Mouse (Mus musculus) left cerebral cortex, postnatal 25 days (tissue): ENCODE measurements around the gene 4930449I24Rik. TPM values are rescaled to one million over a fixed set of nuclear protein-coding genes. Genes with fewer than 3 reads are reported as not detected.
"Not testable (repeated sequence)": the region's sequence is repeated elsewhere in the genome, so short reads cannot be mapped to it uniquely, and the experiment has no call there.

Experiments used
- DNase-seq, 2 experiments: peaks; one replicate each; pipeline ENCODE4 v3.0.0; 2022; ENCODE audit warnings: low spot score in 2 of 2, mixed read lengths in 1 of 2
- intact Hi-C: fragments of 180-260 bp; cut with DNase I; formaldehyde crosslinking; loops from one replicate; pipeline ENCODE4 v1.15.1; 2025
- total RNA-seq, 2 experiments: library from RNA; stranded (reverse); gene quantifications; 2 replicates each; pipeline ENCODE4 v1.2.3; 2021

The 4930449I24Rik gene
- total RNA-seq: not detected

DNA sequence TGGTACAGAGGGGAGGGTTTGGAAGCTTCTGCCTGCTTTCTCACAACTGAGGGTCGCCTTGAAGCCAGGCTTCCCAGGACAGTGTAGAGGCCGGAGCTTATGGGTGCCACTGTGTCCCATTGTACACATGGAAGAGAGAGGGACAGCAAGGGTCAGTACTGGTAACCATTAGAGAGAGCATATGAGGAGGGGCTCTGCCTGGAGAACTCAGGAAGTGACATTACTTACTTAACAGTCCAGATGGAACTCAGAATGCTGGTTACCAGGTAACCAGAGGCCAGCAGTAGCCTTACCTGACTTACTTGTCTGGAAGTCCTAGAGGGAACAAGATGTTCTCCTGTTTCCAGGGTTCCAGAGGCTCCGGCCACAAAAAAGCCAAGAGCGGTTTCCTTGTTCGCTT lies at the start of gene 4930449I24Rik:
4930449I24Rik (plus strand) TSS at position 301 of the 400 bp plus-strand sequence.
- intact Hi-C loops, DNase-seq: not testable (repeated sequence)

DNA sequence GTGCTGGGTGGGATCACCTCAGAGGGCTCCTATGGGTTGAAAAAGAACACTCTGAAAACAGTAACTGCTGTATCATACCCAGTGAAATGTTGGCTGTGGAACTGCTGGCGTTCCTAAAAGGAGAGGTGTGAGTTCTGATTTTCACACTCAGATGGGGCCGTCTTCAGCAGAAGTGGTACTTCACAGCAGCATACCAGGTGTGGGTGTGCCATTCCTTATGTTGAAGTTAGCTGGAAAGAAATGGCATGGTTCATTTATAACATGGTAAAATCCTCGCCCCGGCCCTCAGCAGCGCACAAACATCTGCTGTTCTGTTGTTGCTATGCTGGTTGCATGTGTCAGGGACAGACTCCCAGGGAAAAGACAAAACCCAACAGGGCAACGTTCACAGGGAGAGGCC lies 48.6 kb upstream of the 4930449I24Rik start:
- peak; percentile 21 to 73 for DNase-seq
- intact Hi-C loops: loop anchor here (2.0 kb wide), 1 partner anchor 115 kb away; no protein-coding TSS in a partner anchor

DNA sequence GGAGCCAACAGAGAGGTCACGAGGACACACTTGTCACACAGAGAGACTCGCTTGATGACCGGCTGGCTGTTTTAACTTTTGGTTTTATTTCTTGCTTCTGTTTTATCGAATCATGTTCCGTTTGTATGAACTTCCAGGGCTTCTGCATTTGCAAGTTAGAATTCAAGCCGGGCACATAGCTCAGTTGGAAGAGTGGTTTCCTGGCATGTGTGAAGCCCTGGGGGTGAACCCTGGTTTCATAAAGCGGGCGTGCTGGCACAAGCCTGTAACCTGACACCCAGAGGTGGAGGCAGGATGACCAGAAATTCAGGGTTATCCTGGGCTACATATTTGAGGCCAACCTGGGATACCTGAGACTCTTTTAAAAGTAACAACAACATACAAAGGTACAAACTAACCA lies 40.6 kb upstream of the 4930449I24Rik start:
- intact Hi-C loops: no loop called here
- DNase-seq: no peak

DNA sequence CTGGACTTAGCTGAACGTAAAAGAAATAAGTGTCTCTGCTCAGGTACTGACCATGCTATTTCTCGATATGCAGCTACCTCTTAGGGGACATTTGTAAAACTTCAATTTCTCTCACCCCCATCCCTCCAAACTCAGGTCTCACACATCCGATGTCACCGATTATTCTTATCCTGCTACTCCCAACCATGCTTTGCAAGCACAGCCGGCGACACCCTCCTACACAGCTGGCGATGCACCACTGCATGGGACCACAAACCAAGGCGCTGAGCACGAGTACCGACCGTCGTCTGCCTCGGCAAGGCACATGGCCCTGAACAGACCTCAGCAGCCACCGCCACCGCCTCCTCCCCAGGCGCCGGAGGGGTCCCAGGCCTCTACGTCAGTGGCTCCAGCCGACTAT lies 35.5 kb upstream of the 4930449I24Rik start:
- DNase-seq: peak in 1 of 2 experiments; percentile 57
- intact Hi-C loops: no loop called here

DNA sequence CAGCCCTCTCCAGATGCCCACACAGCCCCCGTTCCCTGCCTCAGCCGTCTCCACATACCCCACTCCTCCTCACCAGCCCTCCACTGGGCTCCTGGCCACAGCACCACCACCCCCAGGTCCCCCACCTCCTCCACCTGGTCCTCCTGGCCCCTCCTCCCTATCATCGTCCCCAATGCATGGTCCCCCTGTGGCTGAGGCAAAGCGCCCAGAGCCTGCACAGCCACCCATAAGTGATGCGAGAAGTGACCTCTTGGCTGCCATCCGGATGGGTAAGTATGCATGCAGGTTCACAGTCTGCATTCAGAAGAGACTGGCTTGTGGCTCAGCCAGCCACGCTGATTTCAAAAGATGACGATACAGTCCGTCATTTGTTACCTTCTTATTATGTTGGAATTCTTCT lies 33.9 kb upstream of the 4930449I24Rik start:
- intact Hi-C loops: no loop called here
- no peak for DNase-seq

DNA sequence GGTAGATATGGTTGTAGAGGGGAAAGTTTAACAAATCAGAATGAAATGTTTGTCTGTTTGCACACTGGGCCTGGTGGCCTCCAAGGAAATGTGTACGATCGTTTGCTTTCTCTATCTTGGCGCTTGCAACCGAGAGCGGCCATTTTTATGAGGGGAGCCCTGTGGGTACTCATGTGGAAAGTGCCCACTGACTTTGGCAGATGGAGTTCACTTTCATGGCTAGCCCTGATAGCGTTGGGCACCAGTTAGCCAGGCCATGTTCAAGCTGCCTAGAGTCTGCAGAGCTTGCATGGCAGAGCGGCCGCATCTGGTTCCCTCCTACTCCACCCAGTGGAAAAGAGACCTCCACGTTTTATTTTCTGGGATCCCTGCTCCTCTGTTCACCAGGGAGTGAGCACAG lies 31.4 kb upstream of the 4930449I24Rik start:
- intact Hi-C loops: loop anchor here (5.0 to 10.0 kb wide), 3 partner anchors 86 to 284 kb away; partner anchors contain the start of genes 1700001J03Rik and Wasf3
- no peak for DNase-seq

DNA sequence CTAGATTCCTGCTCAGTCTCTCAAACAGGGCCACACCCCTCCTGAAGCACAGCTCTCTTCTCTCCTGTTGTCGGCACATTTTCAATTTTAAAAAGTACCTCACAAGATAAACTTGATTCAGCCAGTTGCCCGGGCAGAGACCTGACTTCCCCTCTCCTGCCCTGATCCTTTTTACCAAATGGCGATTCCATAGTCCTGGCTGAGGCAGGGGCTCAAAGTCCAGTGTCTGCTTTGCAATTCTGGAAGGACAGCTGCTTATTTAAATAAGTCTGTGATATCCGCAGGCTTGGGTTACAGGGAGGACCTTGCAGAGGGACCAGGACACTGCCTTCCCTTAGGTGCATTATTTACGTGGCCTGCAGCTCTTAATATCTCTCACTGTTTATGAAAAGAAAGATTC lies 30.9 kb upstream of the 4930449I24Rik start:
- DNase-seq: no peak
- intact Hi-C loops: loop anchor here (5.0 to 10.0 kb wide), 3 partner anchors 87 to 284 kb away; partner anchors contain the start of genes 1700001J03Rik and Wasf3

DNA sequence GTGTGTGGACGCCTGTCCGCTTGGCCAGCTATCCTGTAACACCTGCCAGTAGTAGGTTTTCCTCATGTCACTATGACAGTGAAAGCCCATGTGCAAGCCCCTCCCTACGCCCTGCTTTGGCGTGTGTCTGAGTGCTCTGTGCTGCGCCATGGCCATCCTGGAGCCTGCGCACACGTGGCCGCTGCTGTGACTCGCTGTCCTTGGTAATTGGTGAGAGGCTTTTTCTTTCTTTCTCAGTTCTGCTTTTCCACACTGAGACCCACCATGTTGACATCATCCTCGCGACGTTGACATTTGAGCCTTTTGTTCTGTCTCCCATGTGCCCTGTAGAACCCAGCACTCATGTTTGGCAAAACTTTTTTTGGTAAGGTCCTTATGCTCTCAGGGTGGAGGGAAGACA lies 30.4 kb upstream of the 4930449I24Rik start:
- intact Hi-C loops: loop anchor here (5.0 to 10.0 kb wide), 3 partner anchors 87 to 285 kb away; partner anchors contain the start of genes 1700001J03Rik and Wasf3
- DNase-seq: no peak

DNA sequence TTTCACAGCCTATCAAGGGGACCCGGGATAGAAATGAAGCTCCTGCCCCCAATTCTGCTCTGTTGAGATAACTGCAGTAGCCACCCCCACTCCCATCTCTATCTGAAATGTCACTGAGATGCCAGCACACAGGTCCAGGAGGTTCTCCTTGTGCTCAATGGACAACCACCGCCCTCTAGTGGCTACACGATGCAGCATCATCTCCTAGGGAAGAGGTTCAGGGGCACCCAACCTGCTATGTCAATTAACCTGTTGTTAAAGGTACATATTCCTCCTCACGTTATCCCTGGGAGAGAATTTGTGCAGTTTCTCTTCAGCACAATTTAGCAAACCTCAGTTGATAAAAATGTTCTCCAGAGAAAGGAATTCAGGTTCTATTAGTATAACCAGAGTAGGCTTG lies 22.6 kb upstream of the 4930449I24Rik start:
- intact Hi-C loops: loop anchor here (10.0 kb wide), 1 partner anchor 95 kb away; the partner anchor contains the start of gene Wasf3
- DNase-seq: peak; percentile 48 to 65

DNA sequence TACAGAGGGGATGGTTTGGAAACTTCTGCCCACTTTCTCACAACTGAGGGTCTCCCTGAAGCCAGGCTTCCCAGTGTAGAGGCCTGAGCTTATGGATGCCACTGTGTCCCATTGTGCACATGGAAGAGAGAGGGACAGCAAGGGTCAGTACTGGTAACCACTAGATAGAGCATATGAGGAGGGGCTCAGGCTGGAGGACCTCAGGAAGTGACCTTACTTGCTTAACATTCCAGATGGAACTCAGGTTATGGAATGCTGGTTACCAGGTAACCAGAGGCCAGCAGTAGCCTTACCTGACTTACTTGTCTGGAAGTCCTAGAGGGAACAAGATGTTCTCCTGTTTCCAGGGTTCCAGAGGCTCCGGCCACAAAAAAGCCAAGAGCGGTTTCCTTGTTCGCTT lies 20.5 kb upstream of the 4930449I24Rik start, which contains the start of gene Gm6408:
Gm6408 (plus strand) TSS at position 301 of the 400 bp plus-strand sequence.
- DNase-seq, intact Hi-C loops: not testable (repeated sequence)

DNA sequence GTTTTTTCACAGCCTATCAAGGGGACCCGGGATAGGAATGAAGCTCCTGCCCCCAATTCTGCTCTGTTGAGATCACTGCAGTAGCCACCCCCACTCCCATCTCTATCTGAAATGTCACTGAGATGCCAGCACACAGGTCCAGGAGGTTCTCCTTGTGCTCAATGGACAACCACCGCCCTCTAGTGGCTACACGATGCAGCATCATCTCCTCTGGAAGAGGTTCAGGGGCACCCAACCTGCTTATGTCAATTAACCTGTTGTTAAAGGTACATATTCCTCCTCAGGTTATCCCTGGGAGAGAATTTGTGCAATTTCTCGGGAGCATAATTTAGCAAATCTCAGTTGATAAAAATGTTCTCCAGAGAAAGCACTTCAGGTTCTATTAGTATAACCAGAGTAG lies 13.2 kb upstream of the 4930449I24Rik start:
- intact Hi-C loops: not testable (repeated sequence)
- peak in 1 of 2 experiments; percentile 39 for DNase-seq

DNA sequence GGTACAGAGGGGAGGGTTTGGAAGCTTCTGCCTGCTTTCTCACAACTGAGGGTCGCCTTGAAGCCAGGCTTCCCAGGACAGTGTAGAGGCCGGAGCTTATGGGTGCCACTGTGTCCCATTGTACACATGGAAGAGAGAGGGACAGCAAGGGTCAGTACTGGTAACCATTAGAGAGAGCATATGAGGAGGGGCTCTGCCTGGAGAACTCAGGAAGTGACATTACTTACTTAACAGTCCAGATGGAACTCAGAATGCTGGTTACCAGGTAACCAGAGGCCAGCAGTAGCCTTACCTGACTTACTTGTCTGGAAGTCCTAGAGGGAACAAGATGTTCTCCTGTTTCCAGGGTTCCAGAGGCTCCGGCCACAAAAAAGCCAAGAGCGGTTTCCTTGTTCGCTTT lies 11.1 kb upstream of the 4930449I24Rik start, which contains the start of gene Gm6370:
Gm6370 (plus strand) TSS at position 301 of the 400 bp plus-strand sequence.
- intact Hi-C loops, DNase-seq: not testable (repeated sequence)

DNA sequence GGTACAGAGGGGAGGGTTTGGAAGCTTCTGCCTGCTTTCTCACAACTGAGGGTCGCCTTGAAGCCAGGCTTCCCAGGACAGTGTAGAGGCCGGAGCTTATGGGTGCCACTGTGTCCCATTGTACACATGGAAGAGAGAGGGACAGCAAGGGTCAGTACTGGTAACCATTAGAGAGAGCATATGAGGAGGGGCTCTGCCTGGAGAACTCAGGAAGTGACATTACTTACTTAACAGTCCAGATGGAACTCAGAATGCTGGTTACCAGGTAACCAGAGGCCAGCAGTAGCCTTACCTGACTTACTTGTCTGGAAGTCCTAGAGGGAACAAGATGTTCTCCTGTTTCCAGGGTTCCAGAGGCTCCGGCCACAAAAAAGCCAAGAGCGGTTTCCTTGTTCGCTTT lies 11.6 kb downstream of the 4930449I24Rik start, which contains the start of gene Gm3402:
Gm3402 (plus strand) TSS at position 301 of the 400 bp plus-strand sequence.
- intact Hi-C loops, DNase-seq: not testable (repeated sequence)

DNA sequence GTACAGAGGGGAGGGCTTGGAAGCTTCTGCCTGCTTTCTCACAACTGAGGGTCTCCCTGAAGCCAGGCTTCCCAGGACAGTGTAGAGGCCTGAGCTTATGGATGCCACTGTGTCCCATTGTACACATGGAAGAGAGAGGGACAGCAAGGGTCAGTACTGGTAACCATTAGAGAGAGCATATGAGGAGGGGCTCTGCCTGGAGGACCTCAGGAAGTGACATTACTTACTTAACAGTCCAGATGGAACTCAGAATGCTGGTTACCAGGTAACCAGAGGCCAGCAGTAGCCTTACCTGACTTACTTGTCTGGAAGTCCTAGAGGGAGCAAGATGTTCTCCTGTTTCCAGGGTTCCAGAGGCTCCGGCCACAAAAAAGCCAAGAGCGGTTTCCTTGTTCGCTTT lies 23.3 kb downstream of the 4930449I24Rik start, which contains the start of gene Gm3404:
Gm3404 (plus strand) TSS at position 301 of the 400 bp plus-strand sequence.
- intact Hi-C loops: not testable (repeated sequence)

DNA sequence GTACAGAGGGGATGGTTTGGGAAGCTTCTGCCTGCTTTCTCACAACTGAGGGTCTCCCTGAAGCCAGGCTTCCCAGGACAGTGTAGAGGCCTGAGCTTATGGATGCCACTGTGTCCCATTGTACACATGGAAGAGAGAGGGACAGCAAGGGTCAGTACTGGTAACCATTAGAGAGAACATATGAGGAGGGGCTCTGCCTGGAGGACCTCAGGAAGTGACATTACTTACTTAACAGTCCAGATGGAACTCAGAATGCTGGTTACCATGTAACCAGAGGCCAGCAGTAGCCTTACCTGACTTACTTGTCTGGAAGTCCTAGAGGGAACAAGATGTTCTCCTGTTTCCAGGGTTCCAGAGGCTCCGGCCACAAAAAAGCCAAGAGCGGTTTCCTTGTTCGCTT lies 35.1 kb downstream of the 4930449I24Rik start, which contains the start of gene Gm3409:
Gm3409 (plus strand) TSS at position 301 of the 400 bp plus-strand sequence.
- intact Hi-C loops, DNase-seq: not testable (repeated sequence)

More for the DNA sequence above, 23.3 kb downstream of the 4930449I24Rik start, which contains the start of gene Gm3404:
- DNase-seq: not testable (repeated sequence)

Other genes with a start within 250 kb of the 4930449I24Rik start
- 10 to 100 TPM; 90.2 to 95.3 TPM for gene Wasf3, start 117.4 kb upstream of the 4930449I24Rik start, total RNA-seq
- gene Gm6408, start 20.4 kb upstream of the 4930449I24Rik start, total RNA-seq: not detected
- gene Gm6370, start 11.0 kb upstream of the 4930449I24Rik start, total RNA-seq: not detected
- not detected for gene Gm3402, start 11.7 kb downstream of the 4930449I24Rik start, total RNA-seq
- gene Gm3404, start 23.4 kb downstream of the 4930449I24Rik start, total RNA-seq: not detected
- not detected for gene Gm3409, start 35.2 kb downstream of the 4930449I24Rik start, total RNA-seq
- not detected for gene Gm3415, start 53.7 kb downstream of the 4930449I24Rik start, total RNA-seq
- gene Gpr12, start 82.8 kb downstream of the 4930449I24Rik start, total RNA-seq: 10 to 100 TPM; 28.1 to 32.2 TPM